11 mouse cellular contexts compared by ENCODE assay signal in the genomic region with DNA sequence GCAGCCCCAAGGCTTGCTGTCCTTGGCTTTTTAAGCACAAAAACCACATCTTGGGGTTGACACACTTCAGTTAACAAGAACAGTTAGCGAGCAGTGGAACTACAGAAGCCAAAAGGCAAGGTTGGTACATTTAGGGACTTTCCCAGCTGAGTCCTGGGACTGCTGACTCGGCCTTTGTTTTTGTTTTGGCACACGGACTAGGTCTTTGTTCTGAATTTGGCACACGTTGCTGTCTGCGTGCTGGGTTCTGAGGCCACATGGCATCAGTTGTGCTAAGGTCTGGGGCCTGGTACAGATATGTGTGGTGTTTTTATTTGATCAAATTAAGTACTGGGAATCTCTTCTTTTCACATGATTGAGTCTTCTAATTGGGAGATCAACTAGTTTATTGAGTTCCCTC.
DNase-seq lines count a peak whose midpoint lies in the region; ATAC-seq lines count a peak whose summit lies in the region.
"Had no signal": no experiment of that assay in that cellular context is flagged by ENCODE, and none has a peak within 500 bp of the region (broad histone marks: within the 10 kb centered on the region; RNA-seq: fewer than 3 reads in every experiment).

No protein-coding gene starts in this region.

- H3K4me2 ChIP-seq in forebrain, embryonic 14.5 days (ENCODE audit: low read length), result no peak overlapping the region
- no peak overlapping the region for H3K4me2 ChIP-seq in hindbrain, embryonic 16.5 days (ENCODE audit: low read length)
- H3K4me2 ChIP-seq: heart, embryonic 11.5 days had no signal

- no peaks in the 10 kb centered on the region for H3K27me3 ChIP-seq in forebrain, embryonic 14.5 days (replicated peaks; ENCODE audit: control insufficient read depth, insufficient read depth, low read length)
- no peaks in the 10 kb centered on the region for H3K27me3 ChIP-seq in forebrain, embryonic 10.5 days (ENCODE audit: poor library complexity, severe bottlenecking)
- H3K27me3 ChIP-seq in hindbrain, embryonic 16.5 days (replicated peaks; ENCODE audit: control insufficient read depth, insufficient read depth, low read length), result no peaks in the 10 kb centered on the region
- no peaks in the 10 kb centered on the region for H3K27me3 ChIP-seq in limb, embryonic 10.5 days (ENCODE audit: low read depth, poor library complexity, severe bottlenecking)

- no peaks in the 10 kb centered on the region for H3K36me3 ChIP-seq in forebrain, embryonic 14.5 days (ENCODE audit: control insufficient read depth, insufficient read depth, low read length)
- no peaks in the 10 kb centered on the region for H3K36me3 ChIP-seq in forebrain, embryonic 10.5 days (replicated peaks)
- H3K36me3 ChIP-seq in hindbrain, embryonic 16.5 days (ENCODE audit: control insufficient read depth, insufficient read depth, low read length), result no peaks in the 10 kb centered on the region
- H3K36me3 ChIP-seq in limb, embryonic 10.5 days, result no peaks in the 10 kb centered on the region

- no peak overlapping the region for H3K4me3 ChIP-seq in forebrain, embryonic 14.5 days (ENCODE audit: low read depth, low read length)
- no peak overlapping the region for H3K4me3 ChIP-seq in forebrain, embryonic 10.5 days
- H3K4me3 ChIP-seq in hindbrain, embryonic 16.5 days (ENCODE audit: low read length), result no peak overlapping the region
- H3K4me3 ChIP-seq in limb, embryonic 10.5 days, result no peak overlapping the region

- peak; percentile 57; the same call in 1 of the 2 replicates for ATAC-seq in forebrain, embryonic 14.5 days
- peak; percentile 94 for ATAC-seq in hindbrain, embryonic 16.5 days
- ATAC-seq: intestine, embryonic 16.5 days had no signal

- H3K27ac ChIP-seq in forebrain, embryonic 14.5 days (ENCODE audit: low read depth, low read length), result 0 out of 2 replicates have a peak overlapping the region, but pooled peaks have one; percentile 6
- H3K27ac ChIP-seq in forebrain, embryonic 10.5 days, result no peak overlapping the region
- no peak overlapping the region for H3K27ac ChIP-seq in hindbrain, embryonic 16.5 days (ENCODE audit: low read depth, low read length)
- H3K27ac ChIP-seq in limb, embryonic 10.5 days, result no peak overlapping the region

- no peaks in the 10 kb centered on the region for H3K9me3 ChIP-seq in forebrain, embryonic 14.5 days (replicated peaks; ENCODE audit: control insufficient read depth, low read length)
- H3K9me3 ChIP-seq in forebrain, embryonic 10.5 days, result peaks cover 2% of the 10 kb centered on the region; the same call in 1 of the 2 replicates
- H3K9me3 ChIP-seq in hindbrain, embryonic 16.5 days (ENCODE audit: control insufficient read depth, low read length), result no peaks in the 10 kb centered on the region
- no peaks in the 10 kb centered on the region for H3K9me3 ChIP-seq in limb, embryonic 10.5 days (replicated peaks)

- WGBS in forebrain, embryonic 14.5 days, result 14% methylated on average over 5 of the region's 5 CpGs
- 68% methylated on average over 5 of the region's 5 CpGs for WGBS in forebrain, embryonic 10.5 days
- 31% methylated on average over 5 of the region's 5 CpGs for WGBS in hindbrain, embryonic 16.5 days
- 80% methylated on average over 5 of the region's 5 CpGs for WGBS in limb, embryonic 10.5 days

- peak; percentile 68 for DNase-seq in forebrain, embryonic 14.5 days (ENCODE audit: low spot score)
- DNase-seq in forebrain, embryonic 10.5 days (ENCODE audit: extremely low spot score, low spot score), result no peak
- DNase-seq in ovary, adult 18-20 months (ENCODE audit: low spot score), result peak; percentile 11
- no peak for DNase-seq in ovary, postnatal 10 days (ENCODE audit: low spot score)
- no peak for DNase-seq in thymus, adult 18-20 months
- DNase-seq in urinary bladder, postnatal 10 days (ENCODE audit: low spot score), result no peak
- no peak for DNase-seq in limb, embryonic 10.5 days (ENCODE audit: low spot score)
- DNase-seq: liver had no signal

- H3K9ac ChIP-seq in forebrain, embryonic 14.5 days (ENCODE audit: low read length), result no peak overlapping the region
- H3K9ac ChIP-seq in hindbrain, embryonic 16.5 days (ENCODE audit: low read depth, low read length), result no peak overlapping the region

- no peaks in the 10 kb centered on the region; the same call in 1 of the 2 replicates for H3K4me1 ChIP-seq in forebrain, embryonic 14.5 days (ENCODE audit: control insufficient read depth, insufficient read depth, low read length)
- no peaks in the 10 kb centered on the region for H3K4me1 ChIP-seq in forebrain, embryonic 10.5 days
- H3K4me1 ChIP-seq in hindbrain, embryonic 16.5 days (ENCODE audit: control insufficient read depth, insufficient read depth, low read depth, low read length), result no peaks in the 10 kb centered on the region
- no peaks in the 10 kb centered on the region for H3K4me1 ChIP-seq in limb, embryonic 10.5 days

Comparison
In these comparisons a context has a peak if more than half of its experiments do, and no peak if none do; other contexts are left out.
1. DNase-seq: peak in forebrain, embryonic 14.5 days (single experiment) and ovary, adult 18-20 months (single experiment); none in forebrain, embryonic 10.5 days (single experiment), ovary, postnatal 10 days (single experiment), thymus, adult 18-20 months (0 of 2), urinary bladder, postnatal 10 days (single experiment) and limb, embryonic 10.5 days (single experiment).